Mouse (Mus musculus): ENCODE measurements around the gene Tbxas1.
A peak's percentile ranks its signal among the peaks of the same experiment; 100 is the strongest.

Tbxas1 gene

GRCm38 (mm10) chr6:38922517-38922916 is 47.3 kb downstream of the Tbxas1 start:
- no peak for DNase-seq (ENCODE audit: low spot score in 2 of 2)

- DNase-seq (ENCODE audit: low spot score in 2 of 2): no peak
These were observed 48.2 kb downstream of the Tbxas1 start for GRCm38 (mm10) chr6:38923450-38923849.

- DNase-seq (ENCODE audit: low spot score in 2 of 2): no peak
These were observed 48.9 kb downstream of the Tbxas1 start for GRCm38 (mm10) chr6:38923870-38924817.

- DNase-seq (ENCODE audit: low spot score in 2 of 2): peak in 1 of 2 experiments; percentile 13
These were observed 50.5 kb downstream of the Tbxas1 start for GRCm38 (mm10) chr6:38925719-38926118.

GRCm38 (mm10) chr6:38926135-38926962 is 51.1 kb downstream of the Tbxas1 start:
- DNase-seq (ENCODE audit: low spot score in 2 of 2): no peak

- DNase-seq (ENCODE audit: low spot score in 2 of 2): no peak
These were observed 51.8 kb downstream of the Tbxas1 start for GRCm38 (mm10) chr6:38926963-38927361.

GRCm38 (mm10) chr6:38928489-38928888 is 53.3 kb downstream of the Tbxas1 start:
- no peak for DNase-seq (ENCODE audit: low spot score in 2 of 2)

- no peak for DNase-seq (ENCODE audit: low spot score in 2 of 2)
These were observed 60.8 kb downstream of the Tbxas1 start for GRCm38 (mm10) chr6:38936009-38936408.

GRCm38 (mm10) chr6:38938421-38938820 is 63.2 kb downstream of the Tbxas1 start:
- no peak for DNase-seq (ENCODE audit: low spot score in 2 of 2)

GRCm38 (mm10) chr6:38939096-38939495 is 63.9 kb downstream of the Tbxas1 start:
- DNase-seq (ENCODE audit: low spot score in 2 of 2): no peak

GRCm38 (mm10) chr6:38941016-38941415 is 65.8 kb downstream of the Tbxas1 start:
- no peak for DNase-seq (ENCODE audit: low spot score in 2 of 2)

- no peak for DNase-seq (ENCODE audit: low spot score in 2 of 2)
These were observed 67.6 kb downstream of the Tbxas1 start for GRCm38 (mm10) chr6:38942771-38943170.

- no peak for DNase-seq (ENCODE audit: low spot score in 2 of 2)
These were observed 69.2 kb downstream of the Tbxas1 start for GRCm38 (mm10) chr6:38944392-38944791.

GRCm38 (mm10) chr6:38944826-38945225 is 69.6 kb downstream of the Tbxas1 start:
- DNase-seq (ENCODE audit: low spot score in 2 of 2): no peak

GRCm38 (mm10) chr6:38945681-38946080 is 70.5 kb downstream of the Tbxas1 start:
- DNase-seq (ENCODE audit: low spot score in 2 of 2): no peak

GRCm38 (mm10) chr6:38947282-38947681 is 72.1 kb downstream of the Tbxas1 start:
- DNase-seq (ENCODE audit: low spot score in 2 of 2): no peak

GRCm38 (mm10) chr6:38949683-38950161 is 74.5 kb downstream of the Tbxas1 start:
- DNase-seq (ENCODE audit: low spot score in 2 of 2): no peak

- no peak for DNase-seq (ENCODE audit: low spot score in 2 of 2)
These were observed 75.1 kb downstream of the Tbxas1 start for GRCm38 (mm10) chr6:38950341-38950740.

GRCm38 (mm10) chr6:38950838-38951237 is 75.6 kb downstream of the Tbxas1 start:
- no peak for DNase-seq (ENCODE audit: low spot score in 2 of 2)

- DNase-seq (ENCODE audit: low spot score in 2 of 2): no peak
These were observed 81.4 kb downstream of the Tbxas1 start for GRCm38 (mm10) chr6:38956641-38957040.

GRCm38 (mm10) chr6:38957246-38957645 is 82.0 kb downstream of the Tbxas1 start:
- DNase-seq (ENCODE audit: low spot score in 2 of 2): no peak

- DNase-seq (ENCODE audit: low spot score in 2 of 2): no peak
These were observed 84.3 kb downstream of the Tbxas1 start for GRCm38 (mm10) chr6:38959502-38959901.
